Comparison of ENCODE assay signal across 8 mouse cellular contexts in genomic region chr5:115347564-115347963, GRCm38 (mm10). TPM values are rescaled to one million over a fixed set of nuclear protein-coding genes. Genes with fewer than 3 reads are reported as not detected.
A peak's percentile ranks its signal among the peaks of the same experiment; 100 is the strongest.
DNase-seq lines count a peak whose midpoint lies in the region; ATAC-seq and TF ChIP-seq lines count a peak whose summit lies in the region.

No protein-coding gene starts in this region.

- WGBS in embryonic facial prominence, embryonic 11.5 days = 1% methylated on average over 5 of the region's 5 CpGs
- 1% methylated on average over 5 of the region's 5 CpGs for WGBS in kidney, adult 2 months

- no peak for TF ChIP-seq POLR2A in kidney, adult 2 months (IDR thresholded peaks at IDR 0.05; ENCODE audit: low read depth, low read length)

- no peak for ATAC-seq in embryonic facial prominence, embryonic 11.5 days (replicated peaks; ENCODE audit: insufficient number of reproducible peaks, low FRiP score, low TSS enrichment, low read depth)

- no peak overlapping the region for H3K27ac ChIP-seq in embryonic facial prominence, embryonic 11.5 days (replicated peaks; ENCODE audit: low read depth, low read length)
- H3K27ac ChIP-seq in kidney, adult 2 months (ENCODE audit: insufficient read depth, low read depth, low read length) = no peak overlapping the region

- H3K9me3 ChIP-seq in embryonic facial prominence, embryonic 11.5 days (replicated peaks; ENCODE audit: control insufficient read depth, low read length) = no peaks in the 10 kb centered on the region

- peak overlapping the region; percentile 88 for H3K4me2 ChIP-seq in embryonic facial prominence, embryonic 11.5 days (ENCODE audit: low read depth, low read length)

- peaks cover 3% of the 10 kb centered on the region for H3K4me1 ChIP-seq in embryonic facial prominence, embryonic 11.5 days (ENCODE audit: control insufficient read depth, insufficient read depth, low read length)
- peaks cover 6% of the 10 kb centered on the region; the same call in 1 of the 2 replicates for H3K4me1 ChIP-seq in kidney, adult 2 months (ENCODE audit: control insufficient read depth, insufficient read depth, low read length)

- peaks cover 8% of the 10 kb centered on the region for H3K36me3 ChIP-seq in embryonic facial prominence, embryonic 11.5 days (replicated peaks; ENCODE audit: control insufficient read depth, insufficient read depth, low read depth, low read length)
- peaks cover 4% of the 10 kb centered on the region; the same call in 1 of the 2 replicates for H3K36me3 ChIP-seq in kidney, adult 2 months (ENCODE audit: control insufficient read depth, insufficient read depth, low read length)

- peak; percentile 86 for DNase-seq in layer of hippocampus, adult 11-12 months (ENCODE audit: low spot score)
- DNase-seq in layer of hippocampus, adult 9-10 months (ENCODE audit: low spot score) = no peak
- DNase-seq in embryonic facial prominence, embryonic 11.5 days (ENCODE audit: low spot score) = peak; percentile 88
- DNase-seq in heart, adult 18-20 months = peak; percentile 84 to 88
- peak; percentile 88 for DNase-seq in kidney, adult 2 months
- DNase-seq in liver = peak; percentile 91
- DNase-seq in monocyte, adult 2 months (ENCODE audit: low read depth in 1 of 2, low spot score in 2 of 2) = peak; percentile 67 to 78
- peak; percentile 75 to 85 for DNase-seq in spleen, postnatal 14 days (ENCODE audit: low spot score in 2 of 2)

- peak overlapping the region; percentile 86 for H3K4me3 ChIP-seq in embryonic facial prominence, embryonic 11.5 days (ENCODE audit: low read depth, low read length)
- H3K4me3 ChIP-seq in kidney, adult 2 months (ENCODE audit: insufficient read depth, low read depth, low read length) = peak overlapping the region; percentile 35

- H3K27me3 ChIP-seq in embryonic facial prominence, embryonic 11.5 days (ENCODE audit: control insufficient read depth, insufficient read depth, low read length) = no peaks in the 10 kb centered on the region
- no peaks in the 10 kb centered on the region for H3K27me3 ChIP-seq in kidney, adult 2 months (replicated peaks; ENCODE audit: control insufficient read depth, insufficient read depth, low read length)

- peak; percentile 76 for TF ChIP-seq CTCF in kidney, adult 2 months (conservative IDR thresholded peaks at IDR 0.05; ENCODE audit: insufficient read depth, insufficient read length, low read depth, low read length)

- no peak overlapping the region for H3K9ac ChIP-seq in embryonic facial prominence, embryonic 11.5 days (replicated peaks; ENCODE audit: low read length)

RNA-seq across cellular contexts. Expression of gene Cox6a1, which starts 1.2 kb away (rescaled TPM):
- polyA plus RNA-seq in embryonic facial prominence, embryonic 11.5 days (2014; fragmentation: Nextera tagmentation; extraction: Ambion mirVana) = 569 and 629 TPM in 2 replicates
- 100 to 1,000 TPM; 273 to 280 TPM for total RNA-seq in heart, adult 18-20 months (2021)
- polyA plus RNA-seq in kidney, adult 2 months (2012; rRNA removed) = 4,626 and 5,972 TPM in 2 replicates

RNA-seq across cellular contexts. Expression of gene Triap1, which starts 6.5 kb away (rescaled TPM):
- 66.7 and 68.9 TPM in 2 replicates for polyA plus RNA-seq in embryonic facial prominence, embryonic 11.5 days (2014; fragmentation: Nextera tagmentation; extraction: Ambion mirVana)
- total RNA-seq in heart, adult 18-20 months (2021) = 10 to 100 TPM; 26.9 to 28.4 TPM
- polyA plus RNA-seq in kidney, adult 2 months (2012; rRNA removed) = 15.9 and 20.1 TPM in 2 replicates

RNA-seq across cellular contexts. Expression of gene Gatc, which starts 6.6 kb away (rescaled TPM):
- polyA plus RNA-seq in embryonic facial prominence, embryonic 11.5 days (2014; fragmentation: Nextera tagmentation; extraction: Ambion mirVana) = 37.0 and 38.8 TPM in 2 replicates
- 10 to 100 TPM; 17.2 to 18.0 TPM for total RNA-seq in heart, adult 18-20 months (2021)
- 12.1 and 16.0 TPM in 2 replicates for polyA plus RNA-seq in kidney, adult 2 months (2012; rRNA removed)

RNA-seq across cellular contexts. Expression of gene Srsf9, which starts 20.6 kb away (rescaled TPM):
- polyA plus RNA-seq in embryonic facial prominence, embryonic 11.5 days (2014; fragmentation: Nextera tagmentation; extraction: Ambion mirVana) = 376 and 390 TPM in 2 replicates
- total RNA-seq in heart, adult 18-20 months (2021) = 10 to 100 TPM; 18.2 to 19.2 TPM
- polyA plus RNA-seq in kidney, adult 2 months (2012; rRNA removed) = 39.2 and 44.8 TPM in 2 replicates

RNA-seq across cellular contexts. Expression of gene Dynll1, which starts 46.8 kb away (rescaled TPM):
- 1,836 and 1,851 TPM in 2 replicates for polyA plus RNA-seq in embryonic facial prominence, embryonic 11.5 days (2014; fragmentation: Nextera tagmentation; extraction: Ambion mirVana)
- 10 to 100 TPM; 95.3 to 98.8 TPM for total RNA-seq in heart, adult 18-20 months (2021)
- 108 and 129 TPM in 2 replicates for polyA plus RNA-seq in kidney, adult 2 months (2012; rRNA removed)
